Mouse (Mus musculus): ENCODE data around the gene Il1rapl2.
A peak's percentile ranks its signal among the peaks of the same experiment; 100 is the strongest.
"Not testable (repeated sequence)": the region's sequence is repeated elsewhere in the genome, so short reads cannot be mapped to it uniquely, and the experiment has no call there.

Gene Il1rapl2

GRCm38 (mm10) chrX:138209480-138209879, 639.1 kb downstream of the Il1rapl2 start, which contains the start of gene Tex13a:
TSS of gene Tex13a (minus strand) at chrX:138209580.
- DNase-seq, result no peak

GRCm38 (mm10) chrX:138234626-138235025, 664.2 kb downstream of the Il1rapl2 start:
- no peak for DNase-seq

- DNase-seq, result not testable (repeated sequence)
Observed at GRCm38 (mm10) chrX:138348736-138349135, 778.3 kb downstream of the Il1rapl2 start.

GRCm38 (mm10) chrX:138433794-138434193, 863.4 kb downstream of the Il1rapl2 start:
- DNase-seq, result no peak

- DNase-seq, result peak; percentile 37
Observed at GRCm38 (mm10) chrX:138437939-138438338, 867.5 kb downstream of the Il1rapl2 start.

- DNase-seq, result no peak
Observed at GRCm38 (mm10) chrX:138449856-138450255, 879.4 kb downstream of the Il1rapl2 start.

GRCm38 (mm10) chrX:138478488-138478887, 908.1 kb downstream of the Il1rapl2 start:
- no peak for DNase-seq

GRCm38 (mm10) chrX:138500510-138500909, 930.1 kb downstream of the Il1rapl2 start:
- no peak for DNase-seq

GRCm38 (mm10) chrX:138505049-138505448, 934.6 kb downstream of the Il1rapl2 start:
- DNase-seq, result no peak

GRCm38 (mm10) chrX:138620106-138620505, 1049.7 kb downstream of the Il1rapl2 start:
- no peak for DNase-seq

GRCm38 (mm10) chrX:138625311-138625710, 1054.9 kb downstream of the Il1rapl2 start:
- DNase-seq, result no peak

- DNase-seq, result no peak
Observed at GRCm38 (mm10) chrX:138722372-138722771, 1152.0 kb downstream of the Il1rapl2 start.

- no peak for DNase-seq
Observed at GRCm38 (mm10) chrX:138800958-138801357, 1230.5 kb downstream of the Il1rapl2 start.

- no peak for DNase-seq
Observed at GRCm38 (mm10) chrX:138831876-138832275, 1261.5 kb downstream of the Il1rapl2 start.

- DNase-seq, result no peak
Observed at GRCm38 (mm10) chrX:138833894-138834293, 1263.5 kb downstream of the Il1rapl2 start.

GRCm38 (mm10) chrX:138838381-138838780, 1268.0 kb downstream of the Il1rapl2 start:
- DNase-seq, result peak; percentile 0

All from lung, postnatal 36 days (tissue).